9 mouse cellular contexts compared by ENCODE assay signal in the genomic region with DNA sequence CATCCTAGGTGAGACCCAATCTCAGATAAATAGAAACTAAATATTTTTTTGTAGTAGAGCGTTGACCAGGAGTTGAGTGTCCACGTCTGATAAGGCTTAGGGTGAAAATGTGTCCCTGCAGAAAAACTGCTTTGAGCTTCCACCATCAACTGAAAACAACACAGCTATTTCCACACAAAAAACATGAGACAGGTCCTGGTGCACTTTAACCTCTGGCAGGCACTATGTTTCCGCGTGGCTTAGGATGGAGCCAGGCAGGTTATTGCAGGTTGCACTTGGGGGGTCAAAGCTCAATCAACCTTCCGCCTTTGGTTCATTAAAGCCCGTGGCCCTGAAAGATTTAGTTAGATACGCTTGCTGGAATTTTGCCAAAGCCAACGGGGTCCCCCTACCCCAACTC. TPM values are rescaled to one million over a fixed set of nuclear protein-coding genes. Genes with fewer than 3 reads are reported as not detected.
DNase-seq lines count a peak whose midpoint lies in the region; ATAC-seq and TF ChIP-seq lines count a peak whose summit lies in the region.
"Had no signal": no experiment of that assay in that cellular context is flagged by ENCODE, and none has a peak within 500 bp of the region (broad histone marks: within the 10 kb centered on the region; RNA-seq: fewer than 3 reads in every experiment).

No protein-coding gene starts in this region.

- H3K36me3 ChIP-seq in MEL (ENCODE audit: control insufficient read depth in 1 of 2, insufficient read depth in 2 of 2, low read length in 2 of 2), result peaks cover 0 to 35% of the 10 kb centered on the region in 2 experiments; a peak in 2 of 4 replicates
- no peaks in the 10 kb centered on the region for H3K36me3 ChIP-seq in intestine, embryonic 15.5 days
- peaks cover 6% of the 10 kb centered on the region; the same call in 1 of the 2 replicates for H3K36me3 ChIP-seq in liver, embryonic 13.5 days

- H3K4me2 ChIP-seq in intestine, embryonic 15.5 days (replicated peaks), result peak overlapping the region; percentile 20
- H3K4me2 ChIP-seq in liver, embryonic 13.5 days, result peak overlapping the region; percentile 95

- H3K27ac ChIP-seq in MEL (ENCODE audit: control insufficient read depth, low read depth, low read length), result no peak overlapping the region
- peak overlapping the region; percentile 57 for H3K27ac ChIP-seq in intestine, embryonic 15.5 days
- H3K27ac ChIP-seq in liver, embryonic 13.5 days, result peak overlapping the region; percentile 93

- WGBS in intestine, embryonic 15.5 days, result 51% methylated on average over 8 of the region's 8 CpGs
- WGBS in liver, embryonic 13.5 days (ENCODE audit: insufficient replicate concordance), result 31% methylated on average over 8 of the region's 8 CpGs

- H3K79me2 ChIP-seq in MEL (ENCODE audit: control insufficient read depth, insufficient read depth, low read length, poor library complexity), result peaks cover 34% of the 10 kb centered on the region

- peak; percentile 92 for DNase-seq in heart, adult 11 months
- no peak for DNase-seq in heart, adult 8-10 months (ENCODE audit: low spot score)
- DNase-seq in MEL (ENCODE audit: low read depth, low spot score), result peak; percentile 29
- no peak for DNase-seq in liver, embryonic 13.5 days
- no peak for DNase-seq in gastrocnemius, postnatal 25 days
- no peak for DNase-seq in urinary bladder, postnatal 4 days (ENCODE audit: low spot score in 2 of 2)
- DNase-seq: thymus, postnatal 4 days had no signal

- peak overlapping the region; percentile 90 for H3K9ac ChIP-seq in MEL (ENCODE audit: control insufficient read depth, low read depth, low read length, poor library complexity, severe bottlenecking)
- H3K9ac ChIP-seq in intestine, embryonic 15.5 days, result no peak overlapping the region
- peak overlapping the region; percentile 81 for H3K9ac ChIP-seq in liver, embryonic 13.5 days

- H3K27me3 ChIP-seq in MEL (ENCODE audit: control insufficient read depth in 1 of 2, insufficient read depth in 2 of 2, low read length in 2 of 2), result no peaks in the 10 kb centered on the region
- H3K27me3 ChIP-seq in intestine, embryonic 15.5 days (replicated peaks), result no peaks in the 10 kb centered on the region
- H3K27me3 ChIP-seq in liver, embryonic 13.5 days, result no peaks in the 10 kb centered on the region

- TF ChIP-seq POLR2A in MEL (IDR thresholded peaks at IDR 0.05; ENCODE audit: control insufficient read depth in 1 of 2, insufficient read depth in 1 of 2, low read depth in 1 of 2, low read length in 2 of 2, poor library complexity in 1 of 2), result no peak

- peaks cover 10 to 31% of the 10 kb centered on the region in 2 experiments for H3K4me1 ChIP-seq in MEL (ENCODE audit: control insufficient read depth in 1 of 2, insufficient read depth in 2 of 2, low read length in 2 of 2)
- peaks cover 15% of the 10 kb centered on the region for H3K4me1 ChIP-seq in intestine, embryonic 15.5 days (replicated peaks)
- peaks cover 70% of the 10 kb centered on the region for H3K4me1 ChIP-seq in liver, embryonic 13.5 days (replicated peaks)

- TF ChIP-seq CTCF in MEL (IDR thresholded peaks at IDR 0.05 in 2 of 3, conservative IDR thresholded peaks at IDR 0.05 in 1 of 3; ENCODE audit: control insufficient read depth in 1 of 3, insufficient read depth in 1 of 3, low read depth in 2 of 3, low read length in 3 of 3, poor library complexity in 1 of 3, severe bottlenecking in 1 of 3), result no peak

- H3K4me3 ChIP-seq in MEL (ENCODE audit: control insufficient read depth in 1 of 2, insufficient read depth in 1 of 2, low read depth in 2 of 2, low read length in 2 of 2), result peak overlapping the region; percentile 41 to 96
- H3K4me3 ChIP-seq in intestine, embryonic 15.5 days (replicated peaks), result no peak overlapping the region
- H3K4me3 ChIP-seq in liver, embryonic 13.5 days (replicated peaks), result peak overlapping the region; percentile 71

- no peak for TF ChIP-seq RAD21 in MEL (IDR thresholded peaks at IDR 0.05; ENCODE audit: low read depth, low read length)

- no peak for TF ChIP-seq EP300 in MEL (IDR thresholded peaks at IDR 0.05; ENCODE audit: low read depth in 1 of 2, low read length in 2 of 2)

- no peak for ATAC-seq in intestine, embryonic 15.5 days
- no peak for ATAC-seq in liver, embryonic 13.5 days (ENCODE audit: low read depth)
- ATAC-seq in erythroid progenitor cell, adult 5-6 weeks (replicated peaks; ENCODE audit: low FRiP score, poor library complexity, severe bottlenecking), result no peak

- H3K9me3 ChIP-seq in MEL (replicated peaks; ENCODE audit: insufficient read depth, low read length), result no peaks in the 10 kb centered on the region
- H3K9me3 ChIP-seq in intestine, embryonic 15.5 days, result no peaks in the 10 kb centered on the region
- H3K9me3 ChIP-seq in liver, embryonic 13.5 days (replicated peaks), result no peaks in the 10 kb centered on the region

TF ChIP-seq in MEL, 35 proteins besides CTCF, POLR2A, EP300 and RAD21:
- TF ChIP-seq ETS1 (IDR thresholded peaks at IDR 0.05; ENCODE audit: low read depth, low read length) (no peak), MAX (IDR thresholded peaks at IDR 0.05; ENCODE audit: low read length) (no peak), TAL1 (IDR thresholded peaks at IDR 0.05; ENCODE audit: low read length) (peak; percentile 32; the same call in 1 of the 2 replicates), CHD2 (IDR thresholded peaks at IDR 0.05; ENCODE audit: low read length) (no peak), RCOR1 (IDR thresholded peaks at IDR 0.05; ENCODE audit: low read depth, low read length) (no peak), MXI1 (IDR thresholded peaks at IDR 0.05; ENCODE audit: low read depth, low read length) (no peak), GATA1 (IDR thresholded peaks at IDR 0.05; ENCODE audit: low read depth, low read length) (no peak), TCF12 (IDR thresholded peaks at IDR 0.05; ENCODE audit: low read depth, low read length) (no peak)

RNA-seq across cellular contexts. Expression of a gene that starts 1.1 kb away (rescaled TPM):
- total RNA-seq in heart, adult 8-10 months (2022), result 1 to 10 TPM; 6.1 to 8.4 (median 6.3) TPM
- total RNA-seq in MEL (2012; rRNA removed), result 32.1 and 33.7 TPM in 2 replicates
- polyA plus RNA-seq in MEL (2012; ENCODE audit: insufficient read depth in 1 of 2, insufficient read length in 2 of 2, low read depth in 1 of 2, low replicate concordance in 2 of 2, missing spikeins in 1 of 2), result 10 to 100 TPM in 1 of 2 experiments, not detected in 1; 79.2 TPM
- 44.9 and 45.0 TPM in 2 replicates for polyA plus RNA-seq in intestine, embryonic 15.5 days (2015; fragmentation: Nextera tagmentation; extraction: Ambion mirVana)
- polyA plus RNA-seq in liver, embryonic 13.5 days (2015; fragmentation: Nextera tagmentation; extraction: Ambion mirVana), result 49.3 and 56.2 TPM in 2 replicates
- total RNA-seq in gastrocnemius, postnatal 25 days (2021), result 1 to 10 TPM; 4.4 to 5.8 TPM
- 53.7 and 55.1 TPM in 2 replicates for total RNA-seq in erythroid progenitor cell, adult 5-6 weeks (2015; ENCODE audit: low replicate concordance)
- 48.5 and 60.2 TPM in 2 replicates for total RNA-seq in erythroid progenitor cell, adult 5-6 weeks (2017; ENCODE audit: low replicate concordance)

RNA-seq across cellular contexts. Expression of a gene that starts 2.9 kb away (rescaled TPM):
- total RNA-seq in heart, adult 8-10 months (2022), result 100 to 1,000 TPM in 1 of 4 experiments, 10 to 100 TPM in 3; 75.9 to 101 (median 94.1) TPM
- total RNA-seq in MEL (2012; rRNA removed), result 64.6 and 67.8 TPM in 2 replicates
- polyA plus RNA-seq in MEL (2012; ENCODE audit: insufficient read depth in 1 of 2, insufficient read length in 2 of 2, low read depth in 1 of 2, low replicate concordance in 2 of 2, missing spikeins in 1 of 2), result 100 to 1,000 TPM in 1 of 2 experiments, not detected in 1; 102 TPM
- 72.7 and 73.7 TPM in 2 replicates for polyA plus RNA-seq in intestine, embryonic 15.5 days (2015; fragmentation: Nextera tagmentation; extraction: Ambion mirVana)
- 38.1 and 43.2 TPM in 2 replicates for polyA plus RNA-seq in liver, embryonic 13.5 days (2015; fragmentation: Nextera tagmentation; extraction: Ambion mirVana)
- 10 to 100 TPM; 72.6 to 81.8 TPM for total RNA-seq in gastrocnemius, postnatal 25 days (2021)
- 23.5 and 31.7 TPM in 2 replicates for total RNA-seq in erythroid progenitor cell, adult 5-6 weeks (2015; ENCODE audit: low replicate concordance)
- total RNA-seq in erythroid progenitor cell, adult 5-6 weeks (2017; ENCODE audit: low replicate concordance), result 62.6 and 70.5 TPM in 2 replicates

Comparison
In these comparisons a context has a peak if more than half of its experiments do, and no peak if none do; other contexts are left out.
1. DNase-seq: peak in heart, adult 11 months (single experiment) and MEL (single experiment); none in heart, adult 8-10 months (single experiment), liver, embryonic 13.5 days (single experiment), gastrocnemius, postnatal 25 days (single experiment) and urinary bladder, postnatal 4 days (0 of 2).